Mouse (Mus musculus): ENCODE measurements around the gene Kmt2c.

- TF ChIP-seq ZC3H11A (IDR thresholded peaks at IDR 0.05; ENCODE audit: low read depth, low read length), result no peak
- no peak for TF ChIP-seq POLR2A (IDR thresholded peaks at IDR 0.05; ENCODE audit: low read depth, low read length)
- no peak for TF ChIP-seq EP300 (IDR thresholded peaks at IDR 0.05; ENCODE audit: low read length)
- no peak for TF ChIP-seq CTCF (conservative IDR thresholded peaks at IDR 0.05 in 1 of 2, IDR thresholded peaks at IDR 0.05 in 1 of 2; ENCODE audit: low read depth in 2 of 2, low read length in 2 of 2)
- no peak for TF ChIP-seq MEF2A (IDR thresholded peaks at IDR 0.05; ENCODE audit: borderline replicate concordance, low read depth, low read length)
Observed at GRCm38 (mm10) chr5:25256686-25257085, 241.9 kb downstream of the Kmt2c start.
